Mouse (Mus musculus): ENCODE data around the gene Slc35e3. TPM values are rescaled to one million over a fixed set of nuclear protein-coding genes. Genes with fewer than 3 reads are reported as not detected.
A peak's percentile ranks its signal among the peaks of the same experiment; 100 is the strongest.
"Not testable (repeated sequence)": the region's sequence is repeated elsewhere in the genome, so short reads cannot be mapped to it uniquely, and the experiment has no call there.

The Slc35e3 gene
- polyA plus RNA-seq, 1 experiment from 2014 or later, result 34.4 TPM

DNA sequence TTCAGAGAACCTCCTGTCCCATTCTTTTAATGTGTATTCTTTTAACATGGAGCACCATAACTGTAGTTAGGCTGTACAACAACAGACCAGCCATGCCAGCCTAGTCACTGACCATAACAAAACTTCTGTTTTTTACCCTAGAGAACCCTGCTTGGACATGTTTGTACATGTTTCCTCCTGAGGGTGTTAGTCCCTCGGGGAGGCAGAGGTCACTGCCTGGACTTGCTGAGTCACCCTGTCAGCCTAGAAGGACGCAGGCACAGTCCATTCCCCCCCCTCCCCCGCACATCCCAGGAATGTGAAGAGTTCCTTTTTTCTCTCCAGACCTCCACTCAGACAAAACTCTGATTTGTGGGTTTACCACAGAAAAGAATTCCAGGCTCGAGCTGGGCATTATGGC is 28.6 kb downstream of the Slc35e3 start:
- no peaks in the 10 kb centered on the region for H3K27me3 ChIP-seq (replicated peaks)
- no peak overlapping the region for H3K4me3 ChIP-seq
- H3K27ac ChIP-seq, result no peak overlapping the region
- no peak for ATAC-seq (replicated peaks)
- no peaks in the 10 kb centered on the region for H3K4me1 ChIP-seq
- no peaks in the 10 kb centered on the region for H3K36me3 ChIP-seq (replicated peaks)
- 14% methylated on average over 4 of the region's 4 CpGs for WGBS
- H3K9me3 ChIP-seq, result no peaks in the 10 kb centered on the region
- H3K4me2 ChIP-seq, result no peak overlapping the region
- H3K9ac ChIP-seq, result no peak overlapping the region

DNA sequence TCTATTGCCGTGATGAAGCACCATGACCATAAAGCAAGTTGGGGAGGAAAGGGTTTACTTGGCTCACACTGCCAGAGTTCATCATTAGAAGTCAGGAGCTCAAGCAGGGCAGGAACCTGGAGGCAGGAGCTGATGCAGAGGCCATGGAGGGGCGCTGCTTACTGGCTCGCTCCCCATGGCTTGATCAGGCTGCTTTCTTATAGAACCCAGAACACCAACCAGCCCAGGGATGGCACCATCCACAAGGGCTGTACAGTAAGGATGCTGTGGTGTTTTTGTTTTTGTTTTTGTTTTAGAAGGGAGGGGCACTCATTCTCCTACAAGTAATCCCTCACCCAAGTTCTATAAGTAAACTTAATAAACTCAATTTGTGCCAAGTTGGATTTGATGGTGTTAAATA is 29.5 kb downstream of the Slc35e3 start:
- no peaks in the 10 kb centered on the region for H3K4me1 ChIP-seq
- 78% methylated on average over 3 of the region's 3 CpGs for WGBS
- no peaks in the 10 kb centered on the region for H3K9me3 ChIP-seq
- H3K27ac ChIP-seq, result no peak overlapping the region
- H3K4me2 ChIP-seq, result no peak overlapping the region
- H3K4me3 ChIP-seq, result no peak overlapping the region
- ATAC-seq (replicated peaks), result no peak
- no peaks in the 10 kb centered on the region for H3K27me3 ChIP-seq (replicated peaks)
- no peaks in the 10 kb centered on the region for H3K36me3 ChIP-seq (replicated peaks)
- H3K9ac ChIP-seq, result no peak overlapping the region

DNA sequence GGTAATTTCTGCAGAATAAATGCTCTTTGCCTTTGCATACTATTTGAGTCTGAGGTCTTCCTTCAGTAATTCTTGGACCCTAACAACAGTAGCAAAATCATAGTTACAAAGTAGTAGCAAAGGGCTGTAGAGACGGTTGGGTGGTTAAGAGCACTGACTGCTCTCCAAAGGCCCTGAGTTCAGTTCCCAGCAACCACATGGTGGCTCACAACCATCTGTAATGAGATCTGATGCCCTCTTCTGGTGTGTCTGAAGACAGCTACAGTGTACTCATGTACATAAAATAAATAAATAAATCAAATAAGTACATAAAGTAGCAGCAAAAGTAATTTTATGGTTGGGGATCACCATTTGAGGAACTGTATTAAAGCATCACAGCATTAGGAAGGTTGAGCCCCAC is 30.5 kb downstream of the Slc35e3 start:
- WGBS, result 93% methylated on average over 1 of the region's 1 CpGs
- not testable (repeated sequence) for ATAC-seq (replicated peaks)

DNA sequence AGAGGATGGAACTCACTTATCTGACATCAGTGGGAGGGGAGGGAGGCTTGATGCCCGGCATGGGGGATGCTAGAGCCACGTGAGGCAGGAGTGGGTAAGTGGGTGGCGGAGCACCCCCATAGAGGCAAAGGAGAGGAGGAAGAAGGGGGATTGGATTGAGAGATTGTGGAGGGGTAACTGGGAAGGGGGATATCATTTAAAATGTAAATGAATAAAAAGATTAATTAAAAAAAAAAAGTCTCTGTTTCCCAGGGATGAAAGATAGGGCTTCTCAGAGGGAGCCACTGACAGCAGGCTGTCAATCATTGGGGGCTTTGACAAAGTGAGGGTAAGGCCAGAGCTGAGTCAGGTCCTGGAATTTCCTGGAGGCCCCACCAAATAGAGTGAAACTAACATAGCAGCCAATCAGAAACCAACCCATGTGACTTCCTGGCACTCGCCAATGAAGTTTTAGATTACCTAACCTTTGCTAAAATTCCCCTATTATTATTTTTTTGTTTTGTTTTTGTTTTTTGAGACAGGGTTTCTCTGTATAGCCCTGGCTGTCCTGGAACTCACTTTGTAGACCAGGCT is 31.2 kb downstream of the Slc35e3 start:
- Histone ChIP-seq H3K9ac (no peak overlapping the region), H3K27me3 (replicated peaks) (no peaks in the 10 kb centered on the region), H3K27ac (no peak overlapping the region), H3K4me1 (peaks cover 6% of the 10 kb centered on the region), H3K36me3 (replicated peaks) (no peaks in the 10 kb centered on the region), H3K4me3 (no peak overlapping the region), H3K9me3 (no peaks in the 10 kb centered on the region), H3K4me2 (no peak overlapping the region)
- WGBS, result 83% methylated on average over 4 of the region's 4 CpGs
- ATAC-seq (replicated peaks), result no peak

More for the DNA sequence above, 30.5 kb downstream of the Slc35e3 start:
- not testable (repeated sequence) for H3K27ac ChIP-seq; H3K27me3 ChIP-seq (replicated peaks); H3K9ac ChIP-seq; H3K36me3 ChIP-seq (replicated peaks); H3K4me2 ChIP-seq; H3K9me3 ChIP-seq; H3K4me1 ChIP-seq; H3K4me3 ChIP-seq

DNA sequence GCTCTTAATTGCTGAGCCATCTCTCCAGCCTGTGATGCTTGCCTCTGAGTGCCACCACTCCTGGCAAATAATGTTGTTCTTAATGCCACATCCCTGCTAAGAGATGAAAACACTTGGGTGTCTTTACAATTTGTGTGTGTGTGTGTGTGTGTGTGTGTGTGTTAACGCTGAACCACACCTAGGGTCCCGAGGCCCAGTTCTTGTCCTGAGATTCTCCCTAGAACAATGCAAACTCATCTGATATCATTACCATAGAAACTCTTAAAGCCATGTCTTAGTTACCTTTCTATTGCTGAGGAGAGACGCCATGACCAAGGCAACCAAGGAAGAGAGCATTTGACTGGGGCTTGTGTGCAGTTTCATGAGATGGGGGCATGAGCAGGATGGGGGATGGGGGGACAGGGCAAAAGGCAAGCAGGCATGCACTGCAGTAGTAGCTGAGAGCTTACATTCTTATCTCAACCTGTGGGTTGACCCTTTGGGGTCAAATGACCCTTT is 32.1 kb downstream of the Slc35e3 start:
- Histone ChIP-seq H3K4me3 (no peak overlapping the region), H3K9me3 (no peaks in the 10 kb centered on the region), H3K4me1 (peaks cover 11% of the 10 kb centered on the region), H3K27me3 (replicated peaks) (no peaks in the 10 kb centered on the region), H3K27ac (no peak overlapping the region), H3K9ac (no peak overlapping the region), H3K36me3 (replicated peaks) (no peaks in the 10 kb centered on the region), H3K4me2 (no peak overlapping the region)
- no peak for ATAC-seq (replicated peaks)
- 82% methylated on average over 3 of the region's 3 CpGs for WGBS

DNA sequence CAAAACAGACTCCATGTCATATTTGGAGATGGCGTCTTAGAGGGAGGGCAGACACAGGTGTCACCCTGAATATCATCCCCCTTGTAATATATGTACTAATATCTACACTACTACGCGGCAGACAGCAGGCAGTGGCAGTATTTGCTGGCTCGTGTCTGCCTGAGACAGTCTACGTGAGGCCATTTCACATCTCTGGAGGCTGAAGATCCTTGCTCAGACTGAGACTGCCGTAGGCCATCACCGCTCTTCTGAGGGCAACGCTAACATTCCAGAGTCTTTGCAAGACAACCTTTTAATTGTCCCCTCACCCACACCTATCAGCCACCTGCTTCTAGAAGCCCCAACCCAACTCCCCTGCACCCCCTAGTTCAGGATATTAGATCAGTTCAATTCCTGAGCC is 32.7 kb downstream of the Slc35e3 start:
- 95% methylated on average over 8 of the region's 8 CpGs for WGBS

DNA sequence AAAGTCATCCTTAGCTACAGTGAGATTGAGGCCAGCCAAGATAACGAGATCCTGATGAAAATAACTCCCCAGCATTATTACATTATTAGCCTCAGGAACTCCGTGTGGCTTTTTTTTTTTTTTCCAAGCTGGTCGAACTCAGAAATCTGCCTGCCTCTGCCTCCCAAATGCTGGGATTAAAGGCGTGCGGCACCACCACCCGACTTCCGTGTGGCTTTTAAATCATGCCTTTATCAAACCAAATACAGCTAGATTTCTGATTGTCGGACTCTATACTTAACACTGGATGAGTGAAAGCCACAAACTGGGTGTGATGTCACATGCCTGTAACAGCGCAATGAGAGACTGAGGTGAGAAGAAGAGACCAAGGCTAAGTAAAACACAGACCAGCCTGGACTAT is 33.3 kb downstream of the Slc35e3 start:
- H3K4me2 ChIP-seq, result no peak overlapping the region
- 93% methylated on average over 9 of the region's 9 CpGs for WGBS
- no peak overlapping the region for H3K4me3 ChIP-seq
- ATAC-seq (replicated peaks), result no peak
- H3K27me3 ChIP-seq (replicated peaks), result no peaks in the 10 kb centered on the region
- H3K4me1 ChIP-seq, result peaks cover 17% of the 10 kb centered on the region
- H3K9me3 ChIP-seq, result no peaks in the 10 kb centered on the region
- H3K36me3 ChIP-seq (replicated peaks), result no peaks in the 10 kb centered on the region
- no peak overlapping the region for H3K9ac ChIP-seq
- no peak overlapping the region for H3K27ac ChIP-seq

More for the DNA sequence above, 32.7 kb downstream of the Slc35e3 start:
- no peaks in the 10 kb centered on the region for H3K27me3 ChIP-seq (replicated peaks)
- H3K4me1 ChIP-seq, result peaks cover 17% of the 10 kb centered on the region
- H3K27ac ChIP-seq, result no peak overlapping the region
- no peak for ATAC-seq (replicated peaks)
- H3K9me3 ChIP-seq, result no peaks in the 10 kb centered on the region
- H3K4me3 ChIP-seq, result no peak overlapping the region
- no peaks in the 10 kb centered on the region for H3K36me3 ChIP-seq (replicated peaks)
- H3K4me2 ChIP-seq, result no peak overlapping the region
- no peak overlapping the region for H3K9ac ChIP-seq

DNA sequence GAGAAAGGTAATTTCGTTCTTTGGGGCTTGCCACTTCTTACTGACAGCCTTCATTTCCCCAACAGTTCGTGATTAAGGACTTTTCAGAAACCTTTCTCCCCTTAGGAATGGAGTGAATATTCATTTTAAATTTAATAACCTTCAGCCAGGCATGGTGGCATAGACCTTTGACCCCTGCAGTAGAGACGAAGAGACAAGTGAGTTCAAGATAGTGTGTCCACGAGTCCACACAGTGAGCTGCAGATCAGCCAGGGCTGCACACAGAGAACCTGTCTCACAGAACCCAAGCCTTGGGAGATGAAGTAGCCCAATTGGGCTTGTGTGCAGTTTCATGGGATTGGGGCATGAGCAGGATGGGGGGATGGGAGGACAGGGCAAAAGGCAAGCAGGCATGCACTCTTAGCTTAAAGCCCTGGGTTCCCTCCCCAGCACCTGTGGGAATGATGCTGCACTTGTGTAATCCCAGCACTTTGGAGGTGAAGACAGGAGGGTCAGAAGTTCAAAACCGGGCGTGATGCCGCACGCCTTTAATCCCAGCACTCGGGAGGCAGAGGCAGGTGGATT is 33.9 kb downstream of the Slc35e3 start:
- Histone ChIP-seq H3K27me3 (replicated peaks) (no peaks in the 10 kb centered on the region), H3K9ac (no peak overlapping the region), H3K4me1 (peaks cover 17% of the 10 kb centered on the region), H3K9me3 (no peaks in the 10 kb centered on the region), H3K4me2 (no peak overlapping the region), H3K27ac (no peak overlapping the region), H3K4me3 (no peak overlapping the region), H3K36me3 (replicated peaks) (0 out of 2 replicates have a peak, but pooled peaks cover 3% of the 10 kb centered on the region)
- WGBS, result 87% methylated on average over 9 of the region's 9 CpGs
- no peak for ATAC-seq (replicated peaks)

DNA sequence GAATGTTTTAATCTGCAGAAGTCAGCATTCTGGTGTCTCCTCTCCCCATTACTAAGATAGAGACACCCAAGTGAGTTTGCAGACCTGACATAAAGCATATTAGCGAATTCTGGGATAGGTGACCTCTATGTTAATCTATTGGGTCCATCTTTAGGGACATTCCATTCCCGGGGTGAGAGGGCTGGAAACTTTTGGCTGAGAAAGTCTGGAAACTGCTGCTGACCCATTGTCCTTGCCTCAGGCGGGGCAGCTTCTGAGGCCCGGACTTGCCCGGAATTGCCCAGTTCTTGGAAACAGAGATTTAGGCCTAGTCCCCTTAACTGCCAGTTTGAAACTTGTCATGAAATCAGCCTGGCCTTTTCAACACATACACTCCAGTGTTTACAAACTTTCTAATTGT is 34.8 kb downstream of the Slc35e3 start:
- H3K4me2 ChIP-seq, result peak overlapping the region; percentile 61
- peak overlapping the region; percentile 99 for H3K4me3 ChIP-seq
- peaks cover 9% of the 10 kb centered on the region; the same call in 1 of the 2 replicates for H3K36me3 ChIP-seq (replicated peaks)
- H3K9me3 ChIP-seq, result no peaks in the 10 kb centered on the region
- no peak for ATAC-seq (replicated peaks)
- peaks cover 22% of the 10 kb centered on the region for H3K4me1 ChIP-seq
- WGBS, result 74% methylated on average over 5 of the region's 5 CpGs
- H3K27ac ChIP-seq, result no peak overlapping the region
- peak overlapping the region; percentile 100; the same call in 1 of the 2 replicates for H3K9ac ChIP-seq
- H3K27me3 ChIP-seq (replicated peaks), result no peaks in the 10 kb centered on the region

DNA sequence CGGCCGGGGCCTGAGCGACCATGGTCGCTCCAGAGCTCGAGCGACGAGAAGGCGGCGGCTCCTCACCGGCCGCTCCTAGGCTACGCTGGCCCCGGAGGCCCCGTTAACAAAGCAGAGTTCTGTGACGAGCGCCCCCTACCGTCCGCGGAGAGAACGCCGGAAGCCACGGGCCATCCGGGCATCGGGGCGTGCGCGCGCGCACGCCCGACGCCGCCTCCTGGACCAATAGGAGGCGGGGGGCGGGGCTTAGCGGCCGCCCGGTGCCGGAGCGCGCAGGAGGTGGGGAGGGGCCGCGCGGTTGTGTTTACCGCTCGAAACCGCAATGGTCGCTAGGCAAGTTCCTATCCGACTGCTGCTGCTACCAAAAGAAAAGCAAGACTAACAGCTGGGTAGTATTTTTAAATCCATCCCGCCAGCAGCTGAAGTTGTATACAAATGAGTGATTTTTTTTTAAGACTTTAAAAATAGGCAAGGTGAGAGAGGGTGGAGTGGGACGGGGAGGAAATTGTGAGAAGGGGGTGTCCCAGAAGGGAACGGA is 35.5 kb downstream of the Slc35e3 start, which contains the start of gene Mdm2:
Gene Mdm2 (minus strand): TSS at position 155 of the 538 bp plus-strand sequence.
- Histone ChIP-seq H3K27ac (peak within 1 kb of the TSS; percentile 100), H3K27me3 (replicated peaks) (no peaks in the 10 kb centered on the region), H3K9ac (peak within 1 kb of the TSS; percentile 100), H3K4me2 (peak within 1 kb of the TSS; percentile 61), H3K9me3 (no peaks in the 10 kb centered on the region), H3K36me3 (replicated peaks) (peaks cover 9% of the 10 kb centered on the region; the same call in 1 of the 2 replicates), H3K4me1 (peaks cover 25% of the 10 kb centered on the region), H3K4me3 (peak within 1 kb of the TSS; percentile 99)
- under 1% methylated on average over 50 of the region's 52 CpGs for WGBS
- peak; percentile 93 for ATAC-seq (replicated peaks)

DNA sequence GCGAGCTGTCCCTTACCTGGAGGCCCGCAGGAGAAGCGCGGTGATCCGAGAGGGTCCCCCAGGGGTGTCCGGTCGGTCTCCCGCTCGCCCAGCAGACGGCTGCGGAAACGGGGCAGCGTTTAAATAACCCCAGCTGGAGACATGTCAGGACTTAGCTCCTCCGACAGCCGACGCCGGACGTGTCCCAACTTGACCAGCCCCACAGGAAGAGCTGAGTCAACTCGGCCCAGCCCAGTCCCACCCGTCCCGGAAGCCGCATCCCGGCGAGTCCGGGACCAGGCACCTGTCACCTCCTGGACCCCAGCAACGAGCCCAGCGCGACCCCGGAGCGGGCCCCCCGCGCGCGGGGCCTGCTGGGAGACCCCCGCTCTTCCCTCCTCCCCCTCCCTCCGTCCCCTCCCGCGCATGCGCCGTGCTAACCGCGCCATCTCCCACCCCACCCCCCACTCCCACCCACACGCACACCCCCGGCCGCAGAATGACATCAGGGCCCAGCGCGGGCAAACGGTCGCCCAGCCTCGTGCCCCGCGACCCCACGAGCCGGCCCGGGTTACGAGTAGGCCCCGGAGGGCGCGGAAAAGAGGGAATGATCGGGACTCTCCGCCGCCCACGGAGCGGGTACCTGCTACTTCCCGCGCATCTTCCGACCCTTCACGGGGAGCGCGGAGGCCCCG is 36.1 kb downstream of the Slc35e3 start:
- Histone ChIP-seq H3K27me3 (replicated peaks) (no peaks in the 10 kb centered on the region), H3K36me3 (replicated peaks) (peaks cover 14% of the 10 kb centered on the region; the same call in 1 of the 2 replicates), H3K4me1 (peaks cover 25% of the 10 kb centered on the region), H3K9ac (peak overlapping the region; percentile 100), H3K4me3 (peak overlapping the region; percentile 99), H3K4me2 (peak overlapping the region; percentile 61), H3K9me3 (no peaks in the 10 kb centered on the region), H3K27ac (peak overlapping the region; percentile 100)
- under 1% methylated on average over 52 of the region's 71 CpGs for WGBS
- ATAC-seq (replicated peaks), result peak; percentile 83

DNA sequence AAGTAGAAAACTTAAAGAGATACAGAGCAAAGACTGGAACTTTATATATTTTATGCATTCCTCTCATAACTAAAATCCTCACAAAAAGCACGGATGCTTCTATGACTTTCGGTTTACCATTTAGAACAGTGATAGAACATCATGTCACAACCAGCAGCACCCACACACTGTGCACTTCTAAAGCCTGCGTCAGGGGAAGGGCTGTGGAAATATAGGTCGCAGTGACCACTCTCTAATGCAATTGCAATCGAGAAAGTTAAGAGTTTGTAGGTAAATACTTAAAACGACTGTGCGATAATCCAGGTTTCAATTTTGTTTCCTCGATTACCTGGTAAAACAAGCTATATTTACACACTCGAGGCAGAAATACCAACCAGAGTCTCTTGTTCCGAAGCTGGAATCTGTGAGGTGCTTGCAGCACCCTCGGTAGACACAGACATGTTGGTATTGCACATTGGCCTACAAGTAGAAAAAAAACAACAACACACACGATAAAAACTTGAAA is 36.8 kb downstream of the Slc35e3 start:
- Histone ChIP-seq H3K36me3 (replicated peaks) (peaks cover 20% of the 10 kb centered on the region; the same call in 1 of the 2 replicates), H3K9ac (peak overlapping the region; percentile 100), H3K9me3 (no peaks in the 10 kb centered on the region), H3K4me1 (peaks cover 25% of the 10 kb centered on the region), H3K27me3 (replicated peaks) (no peaks in the 10 kb centered on the region), H3K4me3 (peak overlapping the region; percentile 99), H3K27ac (peak overlapping the region; percentile 100; the same call in 1 of the 2 replicates), H3K4me2 (peak overlapping the region; percentile 61)
- WGBS, result 56% methylated on average over 12 of the region's 12 CpGs
- no peak for ATAC-seq (replicated peaks)

All from midbrain, embryonic 15.5 days (tissue).